Mouse (Mus musculus) megakaryocyte, embryonic 14.5 days (primary cell): ENCODE results near the gene Ndufa8. TPM values are rescaled to one million over a fixed set of nuclear protein-coding genes. Genes with fewer than 3 reads are reported as not detected.

ENCODE experiments used
- H3K27me3 ChIP-seq: replicated peaks from 2 replicates; pipeline ENCODE3; 2012; ENCODE audit warnings: inconsistent platforms
- H3K36me3 ChIP-seq: replicated peaks from 2 replicates; pipeline ENCODE3; 2012; ENCODE audit warnings: low read length, inconsistent platforms, mixed read lengths
- H3K4me1 ChIP-seq: 2 replicates; pipeline ENCODE4 v1.6.1; 2012; ENCODE audit warnings: inconsistent platforms
- H3K4me3 ChIP-seq: replicated peaks from 2 replicates; pipeline ENCODE3; 2012; ENCODE audit warnings: moderate library complexity, mild to moderate bottlenecking, inconsistent platforms
- H3K9me3 ChIP-seq: 2 replicates; pipeline ENCODE4 v1.6.1; 2012; ENCODE audit warnings: inconsistent platforms
- FLI1 ChIP-seq: IDR thresholded peaks from 2 replicates; pipeline ENCODE4 v1.6.1; 2012; ENCODE audit warnings: low read length, inconsistent platforms, mixed read lengths
- GATA1 ChIP-seq: IDR thresholded peaks from 3 replicates; pipeline ENCODE4 v1.6.1; 2012; ENCODE audit warnings: mixed read lengths, low read length, inconsistent platforms, borderline replicate concordance
- polyA plus RNA-seq: library from polyadenylated mRNA; stranded (reverse); fragments of >175 nt; gene quantifications from 2 replicates; pipeline ENCODE4 v1.2.3, GENCODE M21; 2012; ENCODE audit warnings: low replicate concordance; ENCODE audit not compliant: insufficient read depth

Gene Ndufa8
- polyA plus RNA-seq, 1 experiment: 76.6 TPM

DNA sequence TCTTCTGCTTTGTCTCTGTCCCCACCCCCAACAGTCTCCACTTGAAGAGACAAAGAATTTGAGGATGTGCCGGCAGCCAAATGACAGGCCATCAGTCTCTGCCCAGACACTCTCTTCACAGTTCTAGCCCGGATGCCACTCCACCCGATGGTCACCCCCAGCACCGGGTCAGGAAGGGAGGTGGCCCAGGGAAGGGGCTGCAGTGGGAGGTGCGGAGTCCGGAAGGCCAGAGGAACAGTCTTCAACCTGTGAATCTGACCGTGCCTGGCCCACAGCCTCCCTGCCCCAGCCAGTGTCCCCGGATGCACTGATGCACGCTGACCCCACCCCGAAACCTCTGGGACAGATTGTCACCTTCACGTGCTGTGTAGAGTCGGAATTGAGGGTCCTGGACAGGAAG, 36.2 kb downstream of the Ndufa8 start:
- TF ChIP-seq GATA1 (no peak), FLI1 (no peak)
- H3K36me3 ChIP-seq: no peaks in the 10 kb centered on the region

GRCm38 (mm10) chr2:36011331-36011825, 37.8 kb downstream of the Ndufa8 start:
- Histone ChIP-seq H3K36me3 (no peaks in the 10 kb centered on the region), H3K27me3 (peaks cover 63% of the 10 kb centered on the region), H3K4me1 (peaks cover 30% of the 10 kb centered on the region), H3K9me3 (no peaks in the 10 kb centered on the region), H3K4me3 (peak overlapping the region; percentile 89)
- no peak for TF ChIP-seq FLI1
- TF ChIP-seq GATA1: no peak

More for the DNA sequence above, 36.2 kb downstream of the Ndufa8 start:
- Histone ChIP-seq H3K4me1 (peaks cover 22% of the 10 kb centered on the region), H3K27me3 (peaks cover 48% of the 10 kb centered on the region), H3K4me3 (no peak overlapping the region), H3K9me3 (no peaks in the 10 kb centered on the region)

DNA sequence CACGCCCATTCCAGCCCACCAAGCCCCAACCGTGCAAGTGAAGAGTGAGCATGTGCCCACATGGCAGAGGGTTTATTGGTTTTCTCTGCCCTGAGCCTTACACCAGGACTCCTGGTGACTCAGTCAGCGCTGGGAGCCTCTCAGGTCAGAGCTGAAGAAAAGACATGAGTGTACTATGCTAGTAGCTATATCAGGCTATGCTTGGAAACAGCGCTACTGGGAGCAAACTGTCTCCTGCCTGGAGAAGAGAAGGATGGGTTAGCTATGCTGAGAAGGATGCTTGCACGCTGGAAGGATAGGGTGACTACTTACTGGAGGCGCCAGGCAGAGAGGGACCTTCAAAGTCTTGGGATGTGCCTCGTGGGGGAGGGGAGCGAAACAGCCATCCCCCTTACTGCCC, 38.6 kb downstream of the Ndufa8 start:
- H3K27me3 ChIP-seq: peaks cover 71% of the 10 kb centered on the region

GRCm38 (mm10) chr2:36009386-36009785, 39.8 kb downstream of the Ndufa8 start:
- TF ChIP-seq GATA1 (no peak), FLI1 (no peak)
- Histone ChIP-seq H3K9me3 (no peaks in the 10 kb centered on the region), H3K4me1 (peaks cover 30% of the 10 kb centered on the region), H3K27me3 (peaks cover 83% of the 10 kb centered on the region), H3K4me3 (no peak overlapping the region), H3K36me3 (no peaks in the 10 kb centered on the region)

More for the DNA sequence above, 38.6 kb downstream of the Ndufa8 start:
- Histone ChIP-seq H3K4me1 (peaks cover 30% of the 10 kb centered on the region), H3K9me3 (no peaks in the 10 kb centered on the region), H3K36me3 (no peaks in the 10 kb centered on the region), H3K4me3 (no peak overlapping the region)
- no peak for TF ChIP-seq GATA1

DNA sequence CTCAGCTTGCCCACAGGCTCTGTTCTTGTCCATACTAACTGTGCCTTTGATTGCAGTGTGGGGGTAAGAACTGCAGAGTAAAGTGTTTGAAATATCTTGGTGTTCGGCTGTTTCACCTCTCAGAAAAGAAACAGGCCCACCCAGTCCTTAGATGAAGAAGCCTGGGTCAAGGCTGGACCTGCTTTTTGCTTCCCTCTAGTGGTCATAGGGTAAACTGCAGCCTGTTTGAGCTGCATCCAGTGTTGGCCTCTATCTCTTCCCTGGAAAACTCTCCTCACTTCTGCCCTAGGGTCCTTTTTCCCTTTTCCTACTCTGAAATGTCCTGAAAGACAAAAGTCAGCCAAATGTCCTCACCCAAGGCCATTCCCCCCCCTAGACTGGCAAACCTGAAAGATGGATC, 41.1 kb downstream of the Ndufa8 start:
- Histone ChIP-seq H3K27me3 (peaks cover 80% of the 10 kb centered on the region), H3K4me3 (no peak overlapping the region), H3K9me3 (no peaks in the 10 kb centered on the region), H3K36me3 (no peaks in the 10 kb centered on the region), H3K4me1 (peaks cover 29% of the 10 kb centered on the region)
- TF ChIP-seq FLI1: no peak
- no peak for TF ChIP-seq GATA1

GRCm38 (mm10) chr2:36002188-36002587, 47.0 kb downstream of the Ndufa8 start:
- TF ChIP-seq GATA1 (no peak), FLI1 (no peak)
- Histone ChIP-seq H3K4me1 (peaks cover 32% of the 10 kb centered on the region), H3K36me3 (no peaks in the 10 kb centered on the region), H3K9me3 (peaks cover 15% of the 10 kb centered on the region), H3K4me3 (no peak overlapping the region), H3K27me3 (peaks cover 64% of the 10 kb centered on the region)

DNA sequence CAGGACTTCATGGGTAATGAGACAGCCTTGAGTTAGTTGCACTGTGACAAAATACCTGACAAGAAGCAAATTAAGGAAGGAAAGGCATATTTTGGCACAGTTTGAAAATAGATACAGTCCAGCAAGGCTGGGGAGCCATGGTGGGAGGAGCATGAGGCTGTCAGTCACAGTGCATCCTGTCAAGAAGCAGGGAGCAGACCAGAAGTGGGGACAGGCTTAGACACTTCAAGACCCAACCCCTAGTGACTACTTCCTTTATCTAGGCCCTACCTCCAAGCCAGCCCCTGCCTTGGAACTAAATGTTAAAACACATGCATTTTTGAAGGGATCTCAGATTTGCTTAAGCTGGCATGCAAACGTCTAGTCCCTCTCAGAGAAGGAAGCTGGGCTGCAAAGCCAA, 48.8 kb downstream of the Ndufa8 start:
- TF ChIP-seq FLI1: no peak
- TF ChIP-seq GATA1: no peak
- H3K4me3 ChIP-seq: no peak overlapping the region
- H3K4me1 ChIP-seq: peaks cover 41% of the 10 kb centered on the region
- H3K36me3 ChIP-seq: no peaks in the 10 kb centered on the region
- peaks cover 18% of the 10 kb centered on the region for H3K9me3 ChIP-seq
- peaks cover 51% of the 10 kb centered on the region for H3K27me3 ChIP-seq

DNA sequence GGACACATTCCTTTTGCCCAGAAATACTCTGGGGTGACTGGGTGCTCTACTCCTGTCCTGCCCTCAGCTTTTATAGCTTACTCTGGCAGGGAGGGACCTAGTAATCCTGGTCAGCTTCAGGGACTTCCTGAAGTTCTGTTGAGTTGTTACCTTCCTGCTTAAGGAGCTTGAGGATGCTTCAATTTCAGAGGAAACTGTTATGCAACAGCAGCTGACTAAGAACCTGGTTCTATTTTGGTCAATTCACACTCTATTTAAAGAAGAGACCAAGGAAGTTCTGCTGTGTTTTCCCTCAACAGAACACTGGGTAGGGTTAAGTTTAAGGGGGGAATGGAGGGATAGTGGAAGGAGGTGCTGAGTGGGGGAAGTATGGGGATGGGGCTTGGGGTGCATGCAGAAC, 50.0 kb downstream of the Ndufa8 start:
- Histone ChIP-seq H3K36me3 (no peaks in the 10 kb centered on the region), H3K27me3 (peaks cover 52% of the 10 kb centered on the region), H3K9me3 (peaks cover 18% of the 10 kb centered on the region), H3K4me1 (peaks cover 41% of the 10 kb centered on the region), H3K4me3 (no peak overlapping the region)
- TF ChIP-seq FLI1 (no peak), GATA1 (no peak)

DNA sequence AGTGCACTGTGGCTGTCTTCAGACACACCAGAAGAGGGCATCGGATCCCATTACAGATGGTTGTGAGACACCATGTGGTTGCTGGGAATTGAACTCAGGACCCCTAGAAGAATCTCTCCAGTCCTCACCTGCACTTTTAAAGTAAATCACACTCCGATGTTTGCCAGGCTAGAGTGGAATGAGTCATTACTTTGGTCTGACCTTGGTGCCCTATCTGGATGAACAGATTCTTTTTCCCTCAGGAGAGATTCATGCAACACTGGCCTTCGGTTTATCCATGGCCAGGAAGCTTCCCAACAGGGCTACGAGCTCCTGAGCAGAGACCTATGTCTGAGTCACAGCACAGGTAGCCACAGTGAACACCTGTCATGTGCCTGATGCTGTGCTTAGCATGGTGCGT, 50.8 kb downstream of the Ndufa8 start:
- no peak for TF ChIP-seq FLI1
- no peak for TF ChIP-seq GATA1

GRCm38 (mm10) chr2:35996753-35997152, 52.5 kb downstream of the Ndufa8 start:
- Histone ChIP-seq H3K4me3 (peak overlapping the region; percentile 12), H3K27me3 (peaks cover 48% of the 10 kb centered on the region), H3K9me3 (peaks cover 18% of the 10 kb centered on the region), H3K36me3 (no peaks in the 10 kb centered on the region), H3K4me1 (peaks cover 40% of the 10 kb centered on the region)
- TF ChIP-seq FLI1 (no peak), GATA1 (no peak)

More for the DNA sequence above, 50.8 kb downstream of the Ndufa8 start:
- Histone ChIP-seq H3K27me3 (peaks cover 50% of the 10 kb centered on the region), H3K4me3 (no peak overlapping the region), H3K9me3 (peaks cover 18% of the 10 kb centered on the region), H3K36me3 (no peaks in the 10 kb centered on the region), H3K4me1 (peaks cover 44% of the 10 kb centered on the region)

DNA sequence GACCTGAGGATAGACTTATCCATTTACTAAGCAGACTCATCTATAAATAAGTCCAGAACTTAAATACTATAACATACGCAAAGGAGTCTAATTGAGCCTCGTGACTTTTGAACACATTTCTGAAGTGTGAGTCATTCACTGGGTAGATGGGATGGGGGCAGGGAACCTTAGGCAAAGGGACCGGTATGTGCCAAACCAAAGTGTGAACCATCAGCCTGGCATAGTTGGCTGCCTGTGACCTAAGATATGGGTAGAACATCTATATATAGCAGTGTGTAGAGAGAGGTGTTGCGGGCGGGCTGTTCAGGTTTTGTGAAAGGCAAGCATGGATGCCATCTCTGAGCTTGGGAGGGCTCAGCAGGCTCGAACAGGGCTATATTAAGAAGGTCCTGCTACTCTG, 54.9 kb downstream of the Ndufa8 start:
- Histone ChIP-seq H3K4me1 (peaks cover 24% of the 10 kb centered on the region), H3K36me3 (no peaks in the 10 kb centered on the region), H3K4me3 (no peak overlapping the region), H3K9me3 (peaks cover 13% of the 10 kb centered on the region), H3K27me3 (peaks cover 55% of the 10 kb centered on the region)
- TF ChIP-seq GATA1: no peak
- TF ChIP-seq FLI1: no peak
